Mouse (Mus musculus): ENCODE results near the gene Rad51b.

DNA sequence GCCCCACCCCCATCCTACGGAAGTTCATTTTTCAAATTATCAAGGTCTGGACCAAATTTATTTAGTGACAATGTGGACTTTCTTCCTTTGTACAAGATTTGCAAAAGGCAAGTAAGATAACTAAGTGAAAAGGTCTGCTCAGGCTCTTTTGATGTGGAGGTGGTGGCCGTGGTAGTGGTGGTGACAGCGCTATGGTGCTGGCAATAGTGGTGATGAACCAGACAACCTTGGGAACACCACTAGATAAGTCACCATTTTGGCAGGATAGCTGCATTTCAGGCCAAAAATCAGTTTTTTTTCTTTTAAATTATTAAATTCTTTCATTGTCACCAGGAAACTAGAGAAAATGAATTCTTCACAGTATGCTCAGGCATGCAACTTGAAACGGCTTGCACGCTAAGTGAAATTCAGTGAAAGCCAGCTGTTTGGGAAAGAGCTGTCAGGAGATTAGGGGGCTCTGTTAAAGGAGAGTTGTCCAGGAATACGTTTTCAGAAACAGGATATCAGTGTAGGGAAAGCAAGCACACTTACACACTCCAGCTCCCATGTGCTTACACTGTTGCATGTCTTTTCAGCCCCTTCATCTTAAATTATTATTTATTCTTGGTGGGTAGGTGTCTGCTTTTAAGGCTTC lies 179.4 kb downstream of the Rad51b start:
- TF ChIP-seq CTCF (IDR thresholded peaks at IDR 0.05; ENCODE audit: insufficient read depth, low read length) (no peak), POLR2A (IDR thresholded peaks at IDR 0.05; ENCODE audit: borderline replicate concordance, extremely low read depth, low read depth, low read length) (no peak)
